Mouse (Mus musculus) lung, adult 2 months (tissue): ENCODE data around the gene 4933411K16Rik. TPM values are rescaled to one million over a fixed set of nuclear protein-coding genes. Genes with fewer than 3 reads are reported as not detected.

Source experiments
- DNase-seq: peaks from one replicate; pipeline ENCODE4 v3.0.0; 2022
- H3K4me1 ChIP-seq: fragments of 200-500 bp; 2 replicates; pipeline ENCODE4 v1.6.1; 2011; ENCODE audit warnings: low read length; ENCODE audit not compliant: control insufficient read depth, insufficient read depth
- H3K4me3 ChIP-seq: fragments of 200-500 bp; replicated peaks from 2 replicates; pipeline ENCODE3; 2011; ENCODE audit warnings: low read depth, mild to moderate bottlenecking, control low read depth, low read length; ENCODE audit errors: extremely low read depth
- CTCF ChIP-seq: fragments of 200-500 bp; IDR thresholded peaks from 2 replicates; pipeline ENCODE4 v1.5.1; 2011; ENCODE audit warnings: mild to moderate bottlenecking, low read length, control low read depth; ENCODE audit not compliant: insufficient read depth
- POLR2A ChIP-seq: fragments of 200-500 bp; IDR thresholded peaks from 2 replicates; pipeline ENCODE4 v1.6.1; 2011; ENCODE audit warnings: low read depth, mild to moderate bottlenecking, control low read depth, low read length, borderline replicate concordance; ENCODE audit errors: extremely low read depth
- WGBS: fragments of 180-500 bp; shearing (Covaris S2); methylation state at CpG from one replicate; pipeline ENCODE4 v1.1.7; 2018; 5-methylcytosine and 5-hydroxymethylcytosine counted together
- polyA plus RNA-seq: library from polyadenylated mRNA; depleted of rRNA; stranded (reverse); fragments of >200 nt; gene quantifications from 2 replicates; pipeline ENCODE4 v1.2.3, GENCODE M21; 2012

Gene 4933411K16Rik
- polyA plus RNA-seq, 1 experiment = 1.4 TPM

DNA sequence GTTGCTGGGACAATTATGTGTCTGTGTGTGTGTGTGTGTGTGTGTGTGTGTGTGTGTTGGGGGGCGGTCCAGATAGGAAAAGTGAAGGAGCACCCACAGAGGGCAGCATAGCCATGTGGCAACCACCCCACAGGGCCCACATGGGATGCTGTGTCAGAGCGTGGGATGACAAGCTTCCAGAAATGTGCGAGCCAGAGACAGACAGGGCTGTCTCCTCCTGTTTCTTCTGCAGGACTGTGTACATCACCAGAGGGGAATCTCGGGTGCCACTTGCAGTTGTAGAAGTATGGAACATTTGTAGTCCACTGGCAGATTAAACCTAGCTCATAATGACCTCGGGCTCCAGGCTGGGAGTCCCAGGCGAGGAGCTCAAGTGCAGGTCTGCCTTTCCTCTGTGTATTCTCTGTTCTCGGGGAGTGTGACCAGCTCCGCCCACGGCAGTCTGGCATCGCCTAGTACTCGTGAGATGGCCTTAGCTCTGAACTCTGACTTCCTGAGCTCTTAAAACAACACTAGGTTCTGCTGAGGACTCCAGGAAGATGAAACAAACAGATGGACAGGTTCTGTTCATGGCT lies 17.1 kb upstream of the 4933411K16Rik start:
- no peak overlapping the region for H3K4me3 ChIP-seq
- 0 out of 2 replicates have a peak, but pooled peaks cover 2% of the 10 kb centered on the region for H3K4me1 ChIP-seq
- 52% methylated on average over 11 of the region's 11 CpGs for WGBS
- no peak for DNase-seq
- no peak for TF ChIP-seq CTCF
- TF ChIP-seq POLR2A = no peak

DNA sequence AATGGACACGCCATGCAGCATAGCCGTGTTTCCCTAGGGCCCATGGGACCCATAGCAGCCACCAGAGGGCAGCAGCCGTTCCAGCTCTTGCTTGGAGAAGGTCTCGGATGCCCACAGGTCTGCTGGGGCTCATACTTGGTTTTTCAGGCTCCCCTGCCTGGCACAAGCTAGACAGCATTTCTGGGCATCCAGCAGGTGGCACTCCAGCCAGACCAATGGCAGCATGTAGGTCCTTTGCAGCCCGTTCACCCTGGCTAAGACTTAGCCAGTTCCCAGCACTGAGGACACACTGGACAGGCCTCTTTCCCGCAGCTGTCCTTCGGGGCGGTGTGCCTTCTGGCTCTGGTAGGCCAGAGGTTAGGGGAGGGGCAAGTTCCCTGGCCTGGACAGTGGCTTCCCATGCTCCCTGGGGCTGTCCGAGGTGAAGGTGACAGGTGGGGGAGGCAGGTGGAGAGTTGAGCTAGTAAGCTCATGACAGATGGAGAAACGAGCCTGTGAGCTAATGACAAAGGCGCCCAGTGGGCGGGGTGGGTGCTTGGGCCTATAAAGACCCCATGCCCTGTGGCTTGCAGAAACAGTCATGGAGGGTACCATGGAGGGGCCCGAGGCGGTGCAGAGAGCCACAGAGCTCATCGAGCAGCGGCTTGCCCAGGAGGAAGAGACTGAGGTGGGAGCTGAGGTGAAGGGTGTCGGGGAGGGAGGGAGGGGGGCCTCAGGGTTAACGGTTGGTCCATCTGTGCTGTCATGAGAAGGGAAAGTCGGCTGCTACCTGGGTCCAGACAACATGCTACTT lies 16.4 kb upstream of the 4933411K16Rik start, which contains the start of gene Ankrd2:
Gene Ankrd2, plus strand, starts transcription at position 545 of the 793 bp plus-strand sequence.
- 59% methylated on average over 19 of the region's 19 CpGs for WGBS
- peak; percentile 82 for DNase-seq
- Histone ChIP-seq H3K4me1 (0 out of 2 replicates have a peak, but pooled peaks cover 2% of the 10 kb centered on the region), H3K4me3 (no peak within 1 kb of the TSS)
- TF ChIP-seq CTCF = peak; percentile 79
- TF ChIP-seq POLR2A = no peak

DNA sequence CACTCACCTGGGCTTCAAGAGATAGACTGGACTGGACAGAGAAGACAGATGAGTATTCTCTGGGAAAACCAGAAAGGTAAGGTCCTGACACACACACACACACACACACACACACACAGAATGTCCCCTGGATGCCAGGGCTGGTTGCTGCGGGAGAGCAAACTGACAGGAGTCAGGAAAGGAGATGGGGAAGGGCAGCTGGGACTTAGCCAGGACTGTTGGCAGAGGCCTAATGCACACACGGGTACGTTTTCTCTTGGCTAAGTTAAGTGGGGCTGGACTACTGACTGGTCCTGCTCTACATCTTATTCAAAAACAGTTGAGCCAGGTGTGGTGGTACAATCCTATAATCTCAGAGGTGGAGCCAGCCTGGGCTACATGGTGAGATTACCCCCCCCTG lies 15.7 kb upstream of the 4933411K16Rik start:
- DNase-seq = no peak
- TF ChIP-seq POLR2A (no peak), CTCF (no peak)
- Histone ChIP-seq H3K4me1 (0 out of 2 replicates have a peak, but pooled peaks cover 2% of the 10 kb centered on the region), H3K4me3 (no peak overlapping the region)
- WGBS = 43% methylated on average over 3 of the region's 3 CpGs

DNA sequence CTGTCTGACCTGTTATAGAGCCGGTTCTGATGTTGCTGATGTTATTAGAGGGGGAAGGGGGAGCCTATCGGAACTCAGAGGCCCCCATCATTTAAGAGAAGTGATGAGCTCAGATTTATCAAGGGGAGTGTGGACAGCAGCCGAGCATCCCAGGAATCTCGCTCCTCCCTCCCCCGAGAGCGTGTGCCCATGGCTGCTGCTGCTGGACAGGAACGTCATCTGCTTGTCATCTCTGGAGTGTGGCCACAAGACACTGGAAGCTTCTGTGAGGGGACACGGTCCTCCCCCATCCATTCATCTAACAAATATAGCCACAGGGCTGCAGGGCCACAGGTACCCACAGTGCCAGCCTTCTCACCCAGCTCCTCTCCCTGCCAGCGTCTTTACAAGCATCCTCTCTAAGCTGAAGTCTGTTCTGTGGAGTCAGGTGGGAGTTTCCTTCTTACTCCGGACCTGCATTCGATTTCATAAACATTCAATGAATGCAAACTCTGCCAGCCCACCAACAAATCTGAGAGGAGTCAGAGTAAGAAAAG lies 14.8 kb upstream of the 4933411K16Rik start:
- no peak overlapping the region for H3K4me3 ChIP-seq
- no peak for DNase-seq
- TF ChIP-seq CTCF (no peak), POLR2A (no peak)
- WGBS = 64% methylated on average over 11 of the region's 11 CpGs
- 0 out of 2 replicates have a peak, but pooled peaks cover 2% of the 10 kb centered on the region for H3K4me1 ChIP-seq

DNA sequence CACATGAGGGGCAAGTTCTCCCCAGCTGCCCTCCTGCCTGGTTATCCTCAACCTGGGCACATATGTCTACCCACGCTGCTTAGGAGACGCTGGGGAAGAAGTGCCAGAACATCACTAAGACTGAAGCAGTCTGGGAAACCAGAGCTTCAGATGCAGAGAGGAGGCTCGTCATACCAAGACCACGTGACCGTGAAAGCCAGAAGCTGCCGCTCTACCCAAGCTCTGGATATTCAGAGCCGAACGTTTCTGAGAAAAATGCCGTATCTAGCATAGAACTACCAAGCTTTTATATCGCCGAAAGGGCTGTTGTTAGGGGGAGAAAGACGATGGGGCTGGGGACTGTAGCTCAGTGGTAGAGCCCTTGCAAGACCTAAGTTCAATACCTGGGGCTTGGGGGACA lies 13.7 kb upstream of the 4933411K16Rik start:
- 0 out of 2 replicates have a peak, but pooled peaks cover 2% of the 10 kb centered on the region for H3K4me1 ChIP-seq
- no peak for TF ChIP-seq CTCF
- no peak for TF ChIP-seq POLR2A
- no peak overlapping the region for H3K4me3 ChIP-seq
- WGBS = 89% methylated on average over 12 of the region's 12 CpGs
- no peak for DNase-seq

DNA sequence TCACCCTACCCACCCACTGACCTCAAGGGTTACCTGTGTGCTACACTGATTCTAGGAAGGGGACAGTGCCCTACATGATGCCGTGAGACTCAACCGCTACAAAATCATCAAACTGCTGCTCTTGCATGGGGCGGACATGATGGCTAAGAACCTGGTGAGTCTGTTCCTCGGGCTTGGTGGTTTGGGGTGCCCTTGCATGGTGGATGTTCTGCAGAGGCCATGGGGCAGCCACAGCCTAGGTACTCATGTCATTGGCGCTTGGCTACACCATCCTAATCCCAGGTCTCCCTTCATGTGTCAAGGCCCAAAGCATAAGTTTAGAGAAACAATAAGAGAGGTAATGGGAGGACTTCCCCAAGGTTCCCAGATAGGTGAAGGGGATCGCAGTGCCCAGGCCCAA lies 8.1 kb upstream of the 4933411K16Rik start:
- TF ChIP-seq CTCF (no peak), POLR2A (no peak)
- DNase-seq = no peak
- 96% methylated on average over 6 of the region's 6 CpGs for WGBS
- H3K4me3 ChIP-seq = no peak overlapping the region
- H3K4me1 ChIP-seq = peaks cover 4% of the 10 kb centered on the region

DNA sequence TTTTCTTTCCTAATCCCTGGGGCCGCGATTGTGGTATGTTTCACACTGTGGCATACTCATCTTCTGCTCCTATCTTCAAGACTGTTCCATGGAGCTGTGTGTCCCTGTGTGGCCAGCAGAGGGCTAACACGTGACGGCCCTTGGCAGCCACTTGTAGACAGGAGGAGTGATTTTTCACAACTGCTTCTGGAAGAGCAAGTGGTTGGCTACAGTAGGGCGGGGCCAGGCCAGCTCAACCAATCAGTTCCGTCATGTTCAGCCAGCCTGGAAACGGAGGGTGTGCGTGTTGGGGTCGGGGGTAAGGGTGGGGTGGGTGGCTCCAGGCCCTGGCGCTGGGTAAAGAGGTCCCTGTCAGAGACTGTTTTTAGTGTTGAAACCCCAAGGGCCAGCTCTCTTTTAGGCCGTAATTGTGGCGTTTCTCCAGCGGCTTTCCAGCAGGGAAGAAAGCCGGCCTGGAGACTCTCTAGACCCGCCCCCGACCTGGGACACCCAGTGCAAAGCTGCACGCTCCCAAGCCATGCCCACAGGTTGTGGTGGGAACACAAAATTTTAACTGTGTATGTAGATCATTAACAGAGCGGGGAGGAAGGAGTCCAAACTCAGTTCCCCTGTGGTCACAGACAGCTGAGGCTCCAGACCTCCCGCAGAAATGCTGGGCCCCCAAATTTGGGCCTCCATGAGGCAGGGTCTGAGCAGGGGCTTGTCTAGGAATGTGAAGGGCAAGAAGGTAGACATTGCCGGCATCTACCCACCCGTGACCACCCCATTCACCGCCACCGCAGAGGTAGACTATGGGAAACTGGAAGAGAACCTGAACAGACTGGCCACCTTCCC lies 6.6 kb upstream of the 4933411K16Rik start, which contains the start of gene Hoga1:
Gene Hoga1, plus strand, starts transcription at position 342 of the 834 bp plus-strand sequence.
- TF ChIP-seq POLR2A (peak; percentile 54; the same call in 1 of the 2 replicates), CTCF (peak; percentile 90)
- Histone ChIP-seq H3K4me3 (peak within 1 kb of the TSS; percentile 60), H3K4me1 (peaks cover 4% of the 10 kb centered on the region)
- 20% methylated on average over 23 of the region's 23 CpGs for WGBS
- DNase-seq = peak; percentile 72

DNA sequence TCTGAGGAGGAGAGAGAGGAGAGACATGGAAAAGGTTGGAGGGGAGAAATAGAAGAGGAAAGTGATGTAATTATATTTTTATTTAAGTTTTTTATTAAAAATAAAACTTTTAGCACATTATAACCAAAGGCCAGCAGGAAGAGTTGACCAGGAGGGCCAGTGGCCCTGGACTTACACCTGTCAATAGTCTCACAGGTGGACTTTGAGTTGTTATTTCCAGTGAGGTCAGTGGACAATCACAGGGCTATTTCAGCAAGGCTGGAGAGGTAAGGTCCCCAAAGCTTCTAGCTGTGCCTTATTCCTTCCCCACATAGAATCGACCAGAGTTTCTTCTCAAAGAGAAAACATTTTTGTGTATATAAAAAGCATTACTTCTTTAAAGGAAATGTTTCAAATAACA lies 1.8 kb upstream of the 4933411K16Rik start:
- Histone ChIP-seq H3K4me3 (no peak overlapping the region), H3K4me1 (peaks cover 4% of the 10 kb centered on the region)
- DNase-seq = no peak
- TF ChIP-seq POLR2A (no peak), CTCF (no peak)
- WGBS = 92% methylated on average over 1 of the region's 1 CpGs

DNA sequence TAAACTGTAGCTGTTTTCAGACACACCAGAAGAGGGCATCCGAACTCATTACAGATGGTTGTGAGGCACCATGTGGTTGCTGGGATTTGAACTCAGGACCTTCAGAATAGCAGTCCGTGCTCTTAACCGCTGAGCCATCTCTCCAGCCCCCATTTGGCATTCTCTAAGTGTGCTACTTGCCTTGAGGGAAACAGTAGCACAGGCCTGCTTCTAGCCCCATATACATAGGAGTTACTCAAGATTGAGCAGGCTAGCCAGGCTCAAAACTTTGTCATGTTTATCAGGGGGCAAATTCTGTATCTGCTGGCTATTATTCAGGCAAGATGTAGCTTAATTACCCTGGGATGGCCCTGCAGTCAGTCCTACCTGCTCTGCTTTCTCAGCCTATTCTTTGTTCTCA lies 697 bp upstream of the 4933411K16Rik start:
- no peaks in the 10 kb centered on the region for H3K4me1 ChIP-seq
- 82% methylated on average over 3 of the region's 3 CpGs for WGBS
- H3K4me3 ChIP-seq = no peak overlapping the region
- TF ChIP-seq POLR2A = no peak
- TF ChIP-seq CTCF = no peak
- DNase-seq = no peak
